Mouse (Mus musculus) spleen, adult 2 months (tissue): ENCODE results near the gene Zfp697.

ENCODE experiments used
- CTCF ChIP-seq: fragments of 200-500 bp; IDR thresholded peaks from 2 replicates; pipeline ENCODE4 v1.5.1; 2011; ENCODE audit warnings: mild to moderate bottlenecking, inconsistent platforms; ENCODE audit not compliant: insufficient read depth, insufficient read length, insufficient replicate concordance; ENCODE audit errors: extremely low read depth
- POLR2A ChIP-seq: fragments of 200-500 bp; IDR thresholded peaks from 2 replicates; pipeline ENCODE4 v1.6.1; 2011; ENCODE audit warnings: low read depth, low read length, inconsistent platforms

- TF ChIP-seq POLR2A (no peak), CTCF (no peak)
Observed at GRCm38 (mm10) chr3:98414296-98414695, 32.0 kb downstream of the Zfp697 start.
